Mouse (Mus musculus): ENCODE measurements around the gene Rbm47. TPM values are rescaled to one million over a fixed set of nuclear protein-coding genes. Genes with fewer than 3 reads are reported as not detected.
"Not testable (repeated sequence)": the region's sequence is repeated elsewhere in the genome, so short reads cannot be mapped to it uniquely, and the experiment has no call there.

Rbm47 gene
- polyA plus RNA-seq, 1 experiment from 2014 or later, result 79.1 TPM

DNA sequence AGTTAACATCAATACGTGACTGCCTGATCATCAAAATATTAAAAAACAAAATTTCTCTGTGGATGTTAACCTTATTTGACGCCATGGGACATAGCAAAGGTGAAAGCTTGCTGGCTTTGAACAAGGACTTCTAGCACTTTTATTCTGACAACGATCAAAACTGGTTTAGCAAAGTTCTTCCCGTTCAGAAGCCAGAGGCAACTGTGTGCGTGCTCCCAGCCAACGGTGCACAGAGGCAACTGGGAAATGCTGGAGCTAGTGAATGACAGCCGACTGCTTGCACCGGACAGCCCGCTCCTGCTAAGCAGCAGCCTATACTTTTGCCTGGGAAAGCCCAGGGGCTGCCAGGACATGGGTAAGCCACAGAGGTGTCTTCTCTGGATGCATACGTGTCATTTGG, 22.4 kb upstream of the Rbm47 start:
- H3K9me3 ChIP-seq (replicated peaks; ENCODE audit: control insufficient read depth, low read length), result no peaks in the 10 kb centered on the region
- no peak overlapping the region for H3K4me3 ChIP-seq (replicated peaks; ENCODE audit: low read length)
- H3K4me1 ChIP-seq (ENCODE audit: control insufficient read depth, insufficient read depth, low read length), result peaks cover 3% of the 10 kb centered on the region; the same call in 1 of the 2 replicates
- H3K9ac ChIP-seq (ENCODE audit: low read length), result no peak overlapping the region
- H3K36me3 ChIP-seq (ENCODE audit: control insufficient read depth, insufficient read depth, low read length), result no peaks in the 10 kb centered on the region
- ATAC-seq (ENCODE audit: insufficient read depth, low FRiP score), result no peak
- H3K27ac ChIP-seq (ENCODE audit: low read length), result no peak overlapping the region
- no peak overlapping the region for H3K4me2 ChIP-seq (ENCODE audit: low read depth, low read length)
- 74% methylated on average over 10 of the region's 10 CpGs for WGBS
- H3K27me3 ChIP-seq (ENCODE audit: control insufficient read depth, insufficient read depth, low read length), result no peaks in the 10 kb centered on the region

- no peak overlapping the region for H3K27ac ChIP-seq (ENCODE audit: low read length)
- H3K9ac ChIP-seq (ENCODE audit: low read length), result no peak overlapping the region
- 88% methylated on average over 11 of the region's 11 CpGs for WGBS
- H3K4me1 ChIP-seq (ENCODE audit: control insufficient read depth, insufficient read depth, low read length), result peaks cover 3% of the 10 kb centered on the region; the same call in 1 of the 2 replicates
- H3K27me3 ChIP-seq (ENCODE audit: control insufficient read depth, insufficient read depth, low read length), result no peaks in the 10 kb centered on the region
- no peak for ATAC-seq (ENCODE audit: insufficient read depth, low FRiP score)
- no peak overlapping the region for H3K4me2 ChIP-seq (ENCODE audit: low read depth, low read length)
- no peaks in the 10 kb centered on the region for H3K36me3 ChIP-seq (ENCODE audit: control insufficient read depth, insufficient read depth, low read length)
- H3K9me3 ChIP-seq (replicated peaks; ENCODE audit: control insufficient read depth, low read length), result no peaks in the 10 kb centered on the region
- no peak overlapping the region for H3K4me3 ChIP-seq (replicated peaks; ENCODE audit: low read length)
These were observed 20.4 kb upstream of the Rbm47 start for GRCm38 (mm10) chr5:66193218-66193846.

DNA sequence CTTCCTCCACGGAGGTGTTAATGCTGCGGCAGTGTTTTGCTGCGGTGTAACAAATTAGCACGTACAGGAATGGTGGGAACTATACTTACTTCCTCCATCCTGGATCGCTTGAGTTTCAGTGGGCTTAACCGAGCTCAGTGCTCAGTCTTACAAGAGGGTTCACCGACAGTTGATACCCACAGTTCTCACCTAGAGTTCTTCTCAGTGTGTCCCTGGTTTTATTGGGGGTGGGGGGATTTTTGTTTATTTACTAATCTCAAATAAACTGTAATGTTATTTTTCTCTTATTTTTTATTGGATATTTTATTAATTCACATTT, 18.2 kb upstream of the Rbm47 start:
- no peak overlapping the region for H3K4me2 ChIP-seq (ENCODE audit: low read depth, low read length)
- no peak overlapping the region for H3K4me3 ChIP-seq (replicated peaks; ENCODE audit: low read length)
- no peak overlapping the region for H3K9ac ChIP-seq (ENCODE audit: low read length)
- ATAC-seq (ENCODE audit: insufficient read depth, low FRiP score), result no peak
- no peaks in the 10 kb centered on the region for H3K27me3 ChIP-seq (ENCODE audit: control insufficient read depth, insufficient read depth, low read length)
- no peaks in the 10 kb centered on the region for H3K9me3 ChIP-seq (replicated peaks; ENCODE audit: control insufficient read depth, low read length)
- no peaks in the 10 kb centered on the region for H3K36me3 ChIP-seq (ENCODE audit: control insufficient read depth, insufficient read depth, low read length)
- H3K27ac ChIP-seq (ENCODE audit: low read length), result peak overlapping the region; percentile 0; the same call in 1 of the 2 replicates
- WGBS, result 81% methylated on average over 7 of the region's 7 CpGs
- H3K4me1 ChIP-seq (ENCODE audit: control insufficient read depth, insufficient read depth, low read length), result peaks cover 3% of the 10 kb centered on the region; the same call in 1 of the 2 replicates

DNA sequence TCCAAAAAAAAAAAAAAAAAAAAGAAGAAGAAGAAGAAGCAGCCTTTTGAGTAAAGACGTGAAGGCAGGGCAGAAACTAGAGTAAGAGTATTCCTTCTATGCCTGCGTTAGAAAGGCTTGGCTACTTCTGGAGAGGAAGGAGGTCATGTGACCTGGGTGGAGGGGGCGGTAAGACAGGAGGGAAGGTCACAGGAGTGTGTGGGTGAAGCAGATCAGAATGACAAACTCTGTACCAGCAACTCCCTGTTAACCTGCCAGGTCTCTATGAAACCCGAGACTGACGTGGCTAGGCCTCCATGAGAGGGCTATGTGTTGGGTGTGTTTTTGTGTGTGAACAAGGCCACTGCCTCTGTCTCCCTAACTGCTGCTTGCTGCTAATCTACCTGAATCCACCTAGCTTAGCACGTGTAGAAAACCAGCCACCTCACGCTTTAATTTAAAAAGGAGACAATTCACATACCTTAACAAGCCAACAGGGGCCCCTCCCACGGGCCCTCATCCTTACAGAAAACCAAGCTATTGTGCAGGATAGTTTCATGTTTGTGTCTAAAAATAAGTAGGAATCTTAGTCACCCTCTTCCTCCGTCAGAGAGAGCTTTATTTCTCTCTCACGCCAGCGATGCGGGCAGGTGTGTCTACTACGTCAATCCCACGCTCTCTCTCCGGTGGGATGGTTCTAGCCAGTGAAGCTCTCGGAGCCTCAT, 17.7 kb upstream of the Rbm47 start:
- Histone ChIP-seq H3K4me2 (ENCODE audit: low read depth, low read length) (no peak overlapping the region), H3K9me3 (replicated peaks; ENCODE audit: control insufficient read depth, low read length) (no peaks in the 10 kb centered on the region), H3K27ac (ENCODE audit: low read length) (peak overlapping the region; percentile 0; the same call in 1 of the 2 replicates), H3K4me1 (ENCODE audit: control insufficient read depth, insufficient read depth, low read length) (peaks cover 3% of the 10 kb centered on the region; the same call in 1 of the 2 replicates), H3K9ac (ENCODE audit: low read length) (no peak overlapping the region), H3K27me3 (ENCODE audit: control insufficient read depth, insufficient read depth, low read length) (no peaks in the 10 kb centered on the region), H3K4me3 (replicated peaks; ENCODE audit: low read length) (no peak overlapping the region), H3K36me3 (ENCODE audit: control insufficient read depth, insufficient read depth, low read length) (no peaks in the 10 kb centered on the region)
- 73% methylated on average over 16 of the region's 16 CpGs for WGBS
- no peak for ATAC-seq (ENCODE audit: insufficient read depth, low FRiP score)

DNA sequence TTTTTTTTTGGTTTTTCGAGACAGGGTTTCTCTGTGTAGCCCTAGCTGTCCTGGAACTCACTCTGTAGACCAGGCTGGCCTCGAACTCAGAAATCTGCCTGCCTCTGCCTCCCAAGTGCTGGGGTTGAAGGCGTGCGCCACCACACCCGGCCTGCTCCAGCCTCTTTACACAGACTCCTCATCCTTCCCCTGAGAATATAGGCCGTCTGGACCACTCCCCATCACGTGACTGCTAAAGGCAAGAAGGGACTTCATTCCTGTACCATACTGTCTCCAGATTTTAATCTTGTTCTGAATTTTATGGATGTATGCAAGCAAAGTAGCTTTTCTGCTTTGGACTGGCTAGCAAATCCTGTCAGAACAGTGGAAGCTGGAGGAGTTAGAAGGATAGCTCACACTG, 15.7 kb upstream of the Rbm47 start:
- H3K4me3 ChIP-seq (replicated peaks; ENCODE audit: low read length); H3K27ac ChIP-seq (ENCODE audit: low read length); H3K9me3 ChIP-seq (replicated peaks; ENCODE audit: control insufficient read depth, low read length); H3K36me3 ChIP-seq (ENCODE audit: control insufficient read depth, insufficient read depth, low read length); ATAC-seq (ENCODE audit: insufficient read depth, low FRiP score); H3K9ac ChIP-seq (ENCODE audit: low read length); H3K4me2 ChIP-seq (ENCODE audit: low read depth, low read length); H3K4me1 ChIP-seq (ENCODE audit: control insufficient read depth, insufficient read depth, low read length); H3K27me3 ChIP-seq (ENCODE audit: control insufficient read depth, insufficient read depth, low read length): not testable (repeated sequence)
- WGBS, result 91% methylated on average over 6 of the region's 7 CpGs

DNA sequence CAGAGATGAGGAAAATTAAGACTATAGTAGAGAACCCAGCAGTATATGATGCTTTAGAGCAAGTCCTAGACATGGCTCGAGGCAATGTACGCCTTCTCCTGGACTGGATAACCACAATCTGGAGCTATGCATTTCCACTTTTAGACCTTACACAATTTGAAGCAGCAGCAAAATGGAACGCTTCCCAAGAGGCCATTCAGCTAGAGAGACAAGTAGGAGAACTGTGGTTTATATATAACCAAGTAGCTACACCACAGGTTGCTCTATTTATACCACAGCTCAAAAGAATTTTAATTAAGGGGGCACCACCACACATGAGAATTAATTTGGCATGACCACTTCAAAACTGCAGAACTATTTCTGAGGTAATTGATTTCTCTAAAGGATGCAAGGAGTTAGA, 9.2 kb upstream of the Rbm47 start:
- H3K9ac ChIP-seq (ENCODE audit: low read length), result no peak overlapping the region
- no peak overlapping the region for H3K27ac ChIP-seq (ENCODE audit: low read length)
- H3K9me3 ChIP-seq (replicated peaks; ENCODE audit: control insufficient read depth, low read length), result no peaks in the 10 kb centered on the region
- no peak overlapping the region for H3K4me2 ChIP-seq (ENCODE audit: low read depth, low read length)
- H3K27me3 ChIP-seq (ENCODE audit: control insufficient read depth, insufficient read depth, low read length), result no peaks in the 10 kb centered on the region
- H3K4me3 ChIP-seq (replicated peaks; ENCODE audit: low read length), result no peak overlapping the region
- 84% methylated on average over 3 of the region's 3 CpGs for WGBS
- no peaks in the 10 kb centered on the region for H3K36me3 ChIP-seq (ENCODE audit: control insufficient read depth, insufficient read depth, low read length)
- no peaks in the 10 kb centered on the region for H3K4me1 ChIP-seq (ENCODE audit: control insufficient read depth, insufficient read depth, low read length)
- ATAC-seq (ENCODE audit: insufficient read depth, low FRiP score), result no peak

DNA sequence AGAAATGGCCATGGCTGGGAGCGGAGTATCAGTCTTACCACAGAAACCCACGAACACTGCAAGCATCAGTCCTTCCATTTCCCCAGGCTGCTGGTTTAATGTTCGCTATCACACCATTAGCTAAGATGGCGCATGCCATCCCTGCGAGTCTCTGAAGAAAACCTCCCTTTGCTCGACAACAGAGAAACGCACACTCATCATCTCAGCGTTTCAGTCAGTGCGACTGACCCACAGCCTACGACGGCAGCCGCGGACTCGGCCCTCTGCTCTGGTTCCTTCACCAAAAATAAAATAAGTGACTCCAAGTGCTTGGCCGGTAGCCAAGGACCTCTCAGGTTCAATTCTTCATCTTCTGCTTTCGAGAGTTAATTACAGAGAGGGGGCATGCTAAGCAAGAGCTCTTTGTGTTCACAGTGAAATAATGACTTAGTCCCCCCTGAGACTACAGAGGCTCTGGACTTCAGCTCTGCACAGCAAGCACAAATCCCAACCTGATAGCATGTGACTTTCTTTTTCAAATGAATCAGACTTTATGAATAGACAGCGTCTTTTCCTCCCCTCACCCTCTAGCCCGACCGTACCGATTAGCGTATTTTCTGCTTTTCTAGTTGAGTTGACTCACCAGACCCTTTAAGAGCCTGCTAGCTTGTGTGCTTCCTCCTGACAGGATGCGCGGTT, 1.4 kb upstream of the Rbm47 start:
- ATAC-seq (ENCODE audit: insufficient read depth, low FRiP score), result no peak
- Histone ChIP-seq H3K27me3 (ENCODE audit: control insufficient read depth, insufficient read depth, low read length) (no peaks in the 10 kb centered on the region), H3K27ac (ENCODE audit: low read length) (no peak overlapping the region), H3K4me1 (ENCODE audit: control insufficient read depth, insufficient read depth, low read length) (no peaks in the 10 kb centered on the region), H3K36me3 (ENCODE audit: control insufficient read depth, insufficient read depth, low read length) (no peaks in the 10 kb centered on the region), H3K9ac (ENCODE audit: low read length) (no peak overlapping the region), H3K4me2 (ENCODE audit: low read depth, low read length) (no peak overlapping the region), H3K4me3 (replicated peaks; ENCODE audit: low read length) (no peak overlapping the region), H3K9me3 (replicated peaks; ENCODE audit: control insufficient read depth, low read length) (no peaks in the 10 kb centered on the region)
- WGBS, result 61% methylated on average over 23 of the region's 23 CpGs

DNA sequence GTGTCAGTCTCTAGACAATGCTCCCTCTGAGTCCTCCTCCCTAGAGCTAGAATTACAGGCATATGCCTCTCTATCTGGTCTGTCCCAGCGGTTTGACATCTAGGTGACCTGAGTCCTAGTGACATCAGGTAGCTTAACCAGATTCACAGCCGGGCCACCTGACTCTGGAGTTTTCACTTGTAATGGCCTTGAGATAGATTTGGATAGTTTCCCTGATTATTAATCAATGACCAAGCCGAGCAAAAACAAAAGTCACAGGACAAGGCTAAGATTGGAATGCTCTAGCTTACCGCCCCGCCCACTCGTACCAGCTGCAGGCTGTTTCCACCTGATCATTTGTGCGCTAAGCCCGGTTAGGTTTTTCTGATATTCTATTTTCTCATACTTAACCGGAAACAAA, 2.3 kb downstream of the Rbm47 start:
- no peak overlapping the region for H3K4me2 ChIP-seq (ENCODE audit: low read depth, low read length)
- H3K36me3 ChIP-seq (ENCODE audit: control insufficient read depth, insufficient read depth, low read length), result no peaks in the 10 kb centered on the region
- ATAC-seq (ENCODE audit: insufficient read depth, low FRiP score), result no peak

DNA sequence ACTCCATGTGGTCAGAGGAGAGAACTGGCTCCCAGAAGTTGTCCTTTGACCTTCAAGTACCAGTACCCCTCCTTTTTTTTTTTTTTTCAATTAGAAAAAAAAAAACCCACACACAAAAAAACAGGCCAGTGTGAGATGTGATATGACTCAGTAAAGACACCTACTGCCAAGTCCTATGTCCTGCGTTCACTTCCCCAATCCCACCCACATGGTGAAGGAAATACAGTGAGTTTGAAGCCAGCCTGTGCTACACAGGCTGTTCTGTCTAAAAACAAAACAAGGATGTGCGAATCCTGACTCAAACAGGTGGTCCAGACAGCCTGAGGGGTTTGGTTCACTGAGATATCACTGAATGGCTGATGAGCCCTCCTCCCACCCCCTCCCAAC, 3.8 kb downstream of the Rbm47 start:
- H3K9me3 ChIP-seq (replicated peaks; ENCODE audit: control insufficient read depth, low read length), result no peaks in the 10 kb centered on the region
- H3K27ac ChIP-seq (ENCODE audit: low read length), result no peak overlapping the region
- H3K4me3 ChIP-seq (replicated peaks; ENCODE audit: low read length), result no peak overlapping the region
- WGBS, result 88% methylated on average over 2 of the region's 2 CpGs
- H3K36me3 ChIP-seq (ENCODE audit: control insufficient read depth, insufficient read depth, low read length), result no peaks in the 10 kb centered on the region
- no peaks in the 10 kb centered on the region for H3K27me3 ChIP-seq (ENCODE audit: control insufficient read depth, insufficient read depth, low read length)
- H3K4me1 ChIP-seq (ENCODE audit: control insufficient read depth, insufficient read depth, low read length), result no peaks in the 10 kb centered on the region
- no peak for ATAC-seq (ENCODE audit: insufficient read depth, low FRiP score)
- no peak overlapping the region for H3K4me2 ChIP-seq (ENCODE audit: low read depth, low read length)
- H3K9ac ChIP-seq (ENCODE audit: low read length), result no peak overlapping the region

More for the DNA sequence above, 2.3 kb downstream of the Rbm47 start:
- Histone ChIP-seq H3K4me1 (ENCODE audit: control insufficient read depth, insufficient read depth, low read length) (no peaks in the 10 kb centered on the region), H3K4me3 (replicated peaks; ENCODE audit: low read length) (no peak overlapping the region), H3K27me3 (ENCODE audit: control insufficient read depth, insufficient read depth, low read length) (no peaks in the 10 kb centered on the region), H3K27ac (ENCODE audit: low read length) (no peak overlapping the region), H3K9ac (ENCODE audit: low read length) (no peak overlapping the region), H3K9me3 (replicated peaks; ENCODE audit: control insufficient read depth, low read length) (no peaks in the 10 kb centered on the region)
- 62% methylated on average over 9 of the region's 9 CpGs for WGBS
